Mouse (Mus musculus): ENCODE measurements at regions not wholly inside any gene's neighbourhood (a gene's known extent, or its start where the extent isn't known, plus 50 kb on each side); places are given as distances from the start of the nearest gene placed in this dataset.

- no peak for TF ChIP-seq CTCF (IDR thresholded peaks at IDR 0.05)
- TF ChIP-seq EP300 (IDR thresholded peaks at IDR 0.05), result no peak
These were observed 319.4 kb upstream of the Rgma start for GRCm38 (mm10) chr7:73055891-73056290.
